7 mouse cellular contexts compared by ENCODE assay signal in genomic region chr1:180810976-180811375, GRCm38 (mm10). TPM values are rescaled to one million over a fixed set of nuclear protein-coding genes. Genes with fewer than 3 reads are reported as not detected.
DNase-seq lines count a peak whose midpoint lies in the region; ATAC-seq and TF ChIP-seq lines count a peak whose summit lies in the region.

No protein-coding gene starts in this region.

- no peaks in the 10 kb centered on the region for H3K9me3 ChIP-seq in hindbrain, postnatal 0 days (ENCODE audit: low read length)

- peak overlapping the region; percentile 52 for H3K4me2 ChIP-seq in hindbrain, postnatal 0 days (ENCODE audit: low read depth, low read length)

- no peak for TF ChIP-seq POLR2A in cortical plate, adult 2 months (IDR thresholded peaks at IDR 0.05; ENCODE audit: extremely low read depth, insufficient read depth, low read length)

- no peak for TF ChIP-seq CTCF in cortical plate, adult 2 months (IDR thresholded peaks at IDR 0.05; ENCODE audit: extremely low read depth, insufficient read depth, low read length)
- peak; percentile 50 for TF ChIP-seq CTCF in hindbrain, postnatal 0 days (IDR thresholded peaks at IDR 0.05; ENCODE audit: low read depth)

- peaks cover 9% of the 10 kb centered on the region for H3K4me1 ChIP-seq in cortical plate, adult 2 months (ENCODE audit: control insufficient read depth, insufficient read depth, low read length)
- peaks cover 12% of the 10 kb centered on the region for H3K4me1 ChIP-seq in hindbrain, postnatal 0 days (ENCODE audit: insufficient read depth, low read length)

- H3K9ac ChIP-seq in hindbrain, postnatal 0 days (replicated peaks; ENCODE audit: low read length): no peak overlapping the region

- H3K27ac ChIP-seq in cortical plate, adult 2 months (ENCODE audit: insufficient read depth, low read length): no peak overlapping the region
- no peak overlapping the region for H3K27ac ChIP-seq in hindbrain, postnatal 0 days

- ATAC-seq in hindbrain, postnatal 0 days: no peak
- ATAC-seq in granulocyte monocyte progenitor cell, adult 5-6 weeks (replicated peaks; ENCODE audit: poor library complexity, severe bottlenecking): no peak

- H3K36me3 ChIP-seq in hindbrain, postnatal 0 days (ENCODE audit: insufficient read depth, low read length): peaks cover 27% of the 10 kb centered on the region

- DNase-seq in lung, postnatal 10 days: peak; percentile 23
- DNase-seq in lung, postnatal 25 days (ENCODE audit: low spot score): no peak
- DNase-seq in hindbrain, postnatal 0 days (ENCODE audit: low spot score): peak; percentile 68
- DNase-seq in naive thymus-derived CD4-positive, alpha-beta T cell, adult 2 months (ENCODE audit: low read depth): peak; percentile 68
- no peak for DNase-seq in spleen, postnatal 4 days (ENCODE audit: low spot score in 2 of 2)

- H3K4me3 ChIP-seq in cortical plate, adult 2 months (ENCODE audit: insufficient read depth, low read length): peak overlapping the region; percentile 96; the same call in 1 of the 2 replicates
- peak overlapping the region; percentile 95 for H3K4me3 ChIP-seq in hindbrain, postnatal 0 days (ENCODE audit: low read length)

- WGBS in hindbrain, postnatal 0 days: 71% methylated on average over 7 of the region's 7 CpGs

- no peaks in the 10 kb centered on the region for H3K27me3 ChIP-seq in hindbrain, postnatal 0 days (ENCODE audit: insufficient read depth, low read length)

RNA-seq across cellular contexts. Expression of gene H3f3a, which starts 2.8 kb away (rescaled TPM):
- 334 and 359 TPM in 2 replicates for polyA plus RNA-seq in cortical plate, adult 2 months (2012; rRNA removed)
- 1,143 and 1,334 TPM in 2 replicates for total RNA-seq in hindbrain, postnatal 0 days (2014; rRNA removed)
- 1,977 and 1,992 TPM in 2 replicates for polyA plus RNA-seq in hindbrain, postnatal 0 days (2015; fragmentation: Nextera tagmentation; extraction: Ambion mirVana)
- total RNA-seq in granulocyte monocyte progenitor cell, adult 5-6 weeks (2014; fragmentation: Nextera tagmentation): 1,208 and 1,212 TPM in 2 replicates
- total RNA-seq in granulocyte monocyte progenitor cell, adult 5-6 weeks (2017): 1,574 and 1,754 TPM in 2 replicates

RNA-seq across cellular contexts. Expression of gene Sde2, which starts 40.0 kb away (rescaled TPM):
- polyA plus RNA-seq in cortical plate, adult 2 months (2012; rRNA removed): 16.1 and 16.2 TPM in 2 replicates
- 11.1 and 13.1 TPM in 2 replicates for total RNA-seq in hindbrain, postnatal 0 days (2014; rRNA removed)
- polyA plus RNA-seq in hindbrain, postnatal 0 days (2015; fragmentation: Nextera tagmentation; extraction: Ambion mirVana): 21.4 and 21.7 TPM in 2 replicates
- total RNA-seq in granulocyte monocyte progenitor cell, adult 5-6 weeks (2014; fragmentation: Nextera tagmentation): 18.0 and 23.5 TPM in 2 replicates
- total RNA-seq in granulocyte monocyte progenitor cell, adult 5-6 weeks (2017): 29.5 and 29.8 TPM in 2 replicates

Comparison
In these comparisons a context has a peak if more than half of its experiments do, and no peak if none do; other contexts are left out.
1. DNase-seq: peak in lung, postnatal 10 days (single experiment), hindbrain, postnatal 0 days (single experiment) and naive thymus-derived CD4-positive, alpha-beta T cell, adult 2 months (single experiment); none in lung, postnatal 25 days (single experiment) and spleen, postnatal 4 days (0 of 2).